Mouse (Mus musculus): Measurements from ENCODE around the gene Gk5. TPM values are rescaled to one million over a fixed set of nuclear protein-coding genes. Genes with fewer than 3 reads are reported as not detected.

Gene Gk5
- polyA plus RNA-seq, 1 experiment from 2014 or later, result 12.1 TPM

GRCm38 (mm10) chr9:96102846-96103245 lies 16.3 kb upstream of the Gk5 start:
- Histone ChIP-seq H3K27me3 (ENCODE audit: control insufficient read depth, insufficient read depth, low read length) (no peaks in the 10 kb centered on the region), H3K9ac (ENCODE audit: low read length) (no peak overlapping the region), H3K4me1 (ENCODE audit: control insufficient read depth, insufficient read depth, low read length) (no peaks in the 10 kb centered on the region), H3K36me3 (ENCODE audit: control insufficient read depth, insufficient read depth, low read length) (no peaks in the 10 kb centered on the region), H3K4me3 (replicated peaks; ENCODE audit: low read length) (no peak overlapping the region), H3K9me3 (replicated peaks; ENCODE audit: control insufficient read depth, low read length) (no peaks in the 10 kb centered on the region; the same call in 1 of the 2 replicates), H3K27ac (ENCODE audit: low read length) (no peak overlapping the region), H3K4me2 (ENCODE audit: low read depth, low read length) (no peak overlapping the region)
- no peak for ATAC-seq (ENCODE audit: insufficient read depth, low FRiP score)
- WGBS, result 82% methylated on average over 8 of the region's 8 CpGs

GRCm38 (mm10) chr9:96112879-96113361 lies 6.2 kb upstream of the Gk5 start:
- no peaks in the 10 kb centered on the region for H3K4me1 ChIP-seq (ENCODE audit: control insufficient read depth, insufficient read depth, low read length)
- ATAC-seq (ENCODE audit: insufficient read depth, low FRiP score), result no peak
- no peak overlapping the region for H3K4me3 ChIP-seq (replicated peaks; ENCODE audit: low read length)
- H3K9ac ChIP-seq (ENCODE audit: low read length), result no peak overlapping the region
- no peak overlapping the region for H3K27ac ChIP-seq (ENCODE audit: low read length)
- H3K36me3 ChIP-seq (ENCODE audit: control insufficient read depth, insufficient read depth, low read length), result no peaks in the 10 kb centered on the region
- H3K27me3 ChIP-seq (ENCODE audit: control insufficient read depth, insufficient read depth, low read length), result no peaks in the 10 kb centered on the region
- 88% methylated on average over 3 of the region's 3 CpGs for WGBS
- no peaks in the 10 kb centered on the region for H3K9me3 ChIP-seq (replicated peaks; ENCODE audit: control insufficient read depth, low read length)
- no peak overlapping the region for H3K4me2 ChIP-seq (ENCODE audit: low read depth, low read length)

GRCm38 (mm10) chr9:96116801-96117200 lies 2.4 kb upstream of the Gk5 start:
- Histone ChIP-seq H3K4me2 (ENCODE audit: low read depth, low read length) (no peak overlapping the region), H3K36me3 (ENCODE audit: control insufficient read depth, insufficient read depth, low read length) (no peaks in the 10 kb centered on the region), H3K27ac (ENCODE audit: low read length) (no peak overlapping the region), H3K4me1 (ENCODE audit: control insufficient read depth, insufficient read depth, low read length) (peaks cover 4% of the 10 kb centered on the region; the same call in 1 of the 2 replicates), H3K27me3 (ENCODE audit: control insufficient read depth, insufficient read depth, low read length) (no peaks in the 10 kb centered on the region), H3K4me3 (replicated peaks; ENCODE audit: low read length) (no peak overlapping the region), H3K9ac (ENCODE audit: low read length) (no peak overlapping the region), H3K9me3 (replicated peaks; ENCODE audit: control insufficient read depth, low read length) (no peaks in the 10 kb centered on the region)
- no peak for ATAC-seq (ENCODE audit: insufficient read depth, low FRiP score)
- 89% methylated on average over 6 of the region's 6 CpGs for WGBS

GRCm38 (mm10) chr9:96118216-96118615 lies 946 bp upstream of the Gk5 start:
- Histone ChIP-seq H3K4me2 (ENCODE audit: low read depth, low read length) (peak overlapping the region; percentile 68), H3K36me3 (ENCODE audit: control insufficient read depth, insufficient read depth, low read length) (no peaks in the 10 kb centered on the region), H3K4me3 (replicated peaks; ENCODE audit: low read length) (peak overlapping the region; percentile 84), H3K9me3 (replicated peaks; ENCODE audit: control insufficient read depth, low read length) (no peaks in the 10 kb centered on the region), H3K9ac (ENCODE audit: low read length) (no peak overlapping the region), H3K4me1 (ENCODE audit: control insufficient read depth, insufficient read depth, low read length) (peaks cover 4% of the 10 kb centered on the region; the same call in 1 of the 2 replicates), H3K27ac (ENCODE audit: low read length) (no peak overlapping the region), H3K27me3 (ENCODE audit: control insufficient read depth, insufficient read depth, low read length) (no peaks in the 10 kb centered on the region)
- ATAC-seq (ENCODE audit: insufficient read depth, low FRiP score), result no peak
- WGBS, result 76% methylated on average over 4 of the region's 4 CpGs

GRCm38 (mm10) chr9:96127972-96128371 lies 8.8 kb downstream of the Gk5 start:
- H3K4me3 ChIP-seq (replicated peaks; ENCODE audit: low read length), result no peak overlapping the region
- no peaks in the 10 kb centered on the region for H3K4me1 ChIP-seq (ENCODE audit: control insufficient read depth, insufficient read depth, low read length)
- no peaks in the 10 kb centered on the region for H3K36me3 ChIP-seq (ENCODE audit: control insufficient read depth, insufficient read depth, low read length)
- WGBS, result 62% methylated on average over 5 of the region's 5 CpGs
- no peak overlapping the region for H3K9ac ChIP-seq (ENCODE audit: low read length)
- no peak for ATAC-seq (ENCODE audit: insufficient read depth, low FRiP score)
- no peaks in the 10 kb centered on the region for H3K27me3 ChIP-seq (ENCODE audit: control insufficient read depth, insufficient read depth, low read length)
- H3K4me2 ChIP-seq (ENCODE audit: low read depth, low read length), result no peak overlapping the region
- H3K9me3 ChIP-seq (replicated peaks; ENCODE audit: control insufficient read depth, low read length), result no peaks in the 10 kb centered on the region
- H3K27ac ChIP-seq (ENCODE audit: low read length), result no peak overlapping the region

- no peaks in the 10 kb centered on the region for H3K9me3 ChIP-seq (replicated peaks; ENCODE audit: control insufficient read depth, low read length)
- H3K4me2 ChIP-seq (ENCODE audit: low read depth, low read length), result no peak overlapping the region
- no peaks in the 10 kb centered on the region for H3K36me3 ChIP-seq (ENCODE audit: control insufficient read depth, insufficient read depth, low read length)
- ATAC-seq (ENCODE audit: insufficient read depth, low FRiP score), result peak; percentile 86
- H3K4me3 ChIP-seq (replicated peaks; ENCODE audit: low read length), result no peak overlapping the region
- no peaks in the 10 kb centered on the region for H3K27me3 ChIP-seq (ENCODE audit: control insufficient read depth, insufficient read depth, low read length)
- H3K4me1 ChIP-seq (ENCODE audit: control insufficient read depth, insufficient read depth, low read length), result peaks cover 6% of the 10 kb centered on the region; the same call in 1 of the 2 replicates
- WGBS, result 40% methylated on average over 4 of the region's 4 CpGs
- peak overlapping the region; percentile 56 for H3K27ac ChIP-seq (ENCODE audit: low read length)
- no peak overlapping the region for H3K9ac ChIP-seq (ENCODE audit: low read length)
These were observed 13.9 kb downstream of the Gk5 start for GRCm38 (mm10) chr9:96132956-96133603.

- WGBS, result 73% methylated on average over 7 of the region's 7 CpGs
- Histone ChIP-seq H3K4me1 (ENCODE audit: control insufficient read depth, insufficient read depth, low read length) (peaks cover 6% of the 10 kb centered on the region; the same call in 1 of the 2 replicates), H3K27me3 (ENCODE audit: control insufficient read depth, insufficient read depth, low read length) (no peaks in the 10 kb centered on the region), H3K9me3 (replicated peaks; ENCODE audit: control insufficient read depth, low read length) (no peaks in the 10 kb centered on the region), H3K4me2 (ENCODE audit: low read depth, low read length) (no peak overlapping the region), H3K36me3 (ENCODE audit: control insufficient read depth, insufficient read depth, low read length) (no peaks in the 10 kb centered on the region), H3K27ac (ENCODE audit: low read length) (peak overlapping the region; percentile 56), H3K9ac (ENCODE audit: low read length) (no peak overlapping the region; the same call in 1 of the 2 replicates), H3K4me3 (replicated peaks; ENCODE audit: low read length) (no peak overlapping the region)
- no peak for ATAC-seq (ENCODE audit: insufficient read depth, low FRiP score)
These were observed 15.3 kb downstream of the Gk5 start for GRCm38 (mm10) chr9:96134470-96134869.

GRCm38 (mm10) chr9:96134916-96135315 lies 15.8 kb downstream of the Gk5 start:
- Histone ChIP-seq H3K9ac (ENCODE audit: low read length) (no peak overlapping the region), H3K4me1 (ENCODE audit: control insufficient read depth, insufficient read depth, low read length) (peaks cover 6% of the 10 kb centered on the region; the same call in 1 of the 2 replicates), H3K4me3 (replicated peaks; ENCODE audit: low read length) (no peak overlapping the region), H3K27me3 (ENCODE audit: control insufficient read depth, insufficient read depth, low read length) (no peaks in the 10 kb centered on the region), H3K9me3 (replicated peaks; ENCODE audit: control insufficient read depth, low read length) (no peaks in the 10 kb centered on the region), H3K27ac (ENCODE audit: low read length) (peak overlapping the region; percentile 56), H3K4me2 (ENCODE audit: low read depth, low read length) (no peak overlapping the region), H3K36me3 (ENCODE audit: control insufficient read depth, insufficient read depth, low read length) (no peaks in the 10 kb centered on the region)
- WGBS, result 39% methylated on average over 8 of the region's 8 CpGs
- ATAC-seq (ENCODE audit: insufficient read depth, low FRiP score), result peak; percentile 78

GRCm38 (mm10) chr9:96135461-96135860 lies 16.3 kb downstream of the Gk5 start:
- no peak overlapping the region for H3K9ac ChIP-seq (ENCODE audit: low read length)
- WGBS, result 66% methylated on average over 7 of the region's 7 CpGs
- H3K27ac ChIP-seq (ENCODE audit: low read length), result peak overlapping the region; percentile 56; the same call in 1 of the 2 replicates
- no peaks in the 10 kb centered on the region for H3K27me3 ChIP-seq (ENCODE audit: control insufficient read depth, insufficient read depth, low read length)
- H3K4me1 ChIP-seq (ENCODE audit: control insufficient read depth, insufficient read depth, low read length), result peaks cover 6% of the 10 kb centered on the region; the same call in 1 of the 2 replicates
- H3K36me3 ChIP-seq (ENCODE audit: control insufficient read depth, insufficient read depth, low read length), result no peaks in the 10 kb centered on the region
- no peak overlapping the region for H3K4me3 ChIP-seq (replicated peaks; ENCODE audit: low read length)
- ATAC-seq (ENCODE audit: insufficient read depth, low FRiP score), result no peak
- H3K9me3 ChIP-seq (replicated peaks; ENCODE audit: control insufficient read depth, low read length), result no peaks in the 10 kb centered on the region
- no peak overlapping the region for H3K4me2 ChIP-seq (ENCODE audit: low read depth, low read length)
